Mouse (Mus musculus) heart, embryonic 13.5 days (tissue): ENCODE data around the gene Mgmt. TPM values are rescaled to one million over a fixed set of nuclear protein-coding genes. Genes with fewer than 3 reads are reported as not detected.

Experiments used
- ATAC-seq: fragments of 200-750 bp; cut with Nextera tagmentation; 2 replicates; pipeline ENCODE4 v1.8.0; 2017; ENCODE audit warnings: moderate TSS enrichment; ENCODE audit not compliant: insufficient number of reproducible peaks, low FRiP score, low TSS enrichment; ENCODE audit errors: extremely low read depth
- H3K27ac ChIP-seq: fragments of 300-500 bp; sonication (generic); replicated peaks from 2 replicates; pipeline ENCODE4 v1.5.1; 2015; ENCODE audit warnings: moderate library complexity, mild to moderate bottlenecking, inconsistent platforms
- H3K27me3 ChIP-seq: fragments of 300-500 bp; sonication (generic); replicated peaks from 2 replicates; pipeline ENCODE4 v1.6.1; 2015; ENCODE audit warnings: mild to moderate bottlenecking, inconsistent platforms
- H3K36me3 ChIP-seq: fragments of 300-500 bp; sonication (generic); 2 replicates; pipeline ENCODE4 v1.6.1; 2015; ENCODE audit warnings: mild to moderate bottlenecking, inconsistent platforms
- H3K4me1 ChIP-seq: fragments of 300-500 bp; sonication (generic); 2 replicates; pipeline ENCODE4 v1.6.1; 2015; ENCODE audit warnings: inconsistent platforms
- H3K4me2 ChIP-seq: fragments of 300-500 bp; sonication (generic); 2 replicates; pipeline ENCODE4 v1.6.1; 2015; ENCODE audit warnings: inconsistent platforms, mild to moderate bottlenecking, moderate library complexity
- H3K4me3 ChIP-seq: fragments of 300-500 bp; sonication (generic); 2 replicates; pipeline ENCODE4 v1.5.1; 2015; ENCODE audit warnings: moderate library complexity, mild to moderate bottlenecking, inconsistent platforms
- H3K9ac ChIP-seq: fragments of 300-500 bp; sonication (generic); 2 replicates; pipeline ENCODE4 v1.6.1; 2015; ENCODE audit warnings: inconsistent platforms, mild to moderate bottlenecking, moderate library complexity
- H3K9me3 ChIP-seq: fragments of 300-500 bp; sonication (generic); 2 replicates; pipeline ENCODE4 v1.6.1; 2016; ENCODE audit warnings: inconsistent platforms
- WGBS: fragments of 180-500 bp; shearing (Covaris S2); methylation state at CpG from one replicate; pipeline ENCODE4 v1.1.7; 2015; ENCODE audit warnings: mixed read lengths; 5-methylcytosine and 5-hydroxymethylcytosine counted together
- polyA plus RNA-seq: library from polyadenylated mRNA; unstranded; fragments of >200 nt; fragmentation: Nextera tagmentation; extraction: Ambion mirVana; gene quantifications from 2 replicates; pipeline ENCODE4 v1.2.1, GENCODE M21; 2015

Gene Mgmt
- polyA plus RNA-seq, 1 experiment from 2014 or later: 3.9 TPM

- H3K4me3 ChIP-seq: no peak overlapping the region
- 77% methylated on average over 2 of the region's 2 CpGs for WGBS
- H3K9me3 ChIP-seq: no peaks in the 10 kb centered on the region
- no peak overlapping the region for H3K27ac ChIP-seq
- H3K4me1 ChIP-seq: peaks cover 18% of the 10 kb centered on the region
- no peak overlapping the region for H3K4me2 ChIP-seq
- no peaks in the 10 kb centered on the region for H3K27me3 ChIP-seq
- no peak for ATAC-seq
- no peak overlapping the region for H3K9ac ChIP-seq
- H3K36me3 ChIP-seq: no peaks in the 10 kb centered on the region
Measured at GRCm38 (mm10) chr7:136942414-136942813, 48.0 kb downstream of the Mgmt start.

DNA sequence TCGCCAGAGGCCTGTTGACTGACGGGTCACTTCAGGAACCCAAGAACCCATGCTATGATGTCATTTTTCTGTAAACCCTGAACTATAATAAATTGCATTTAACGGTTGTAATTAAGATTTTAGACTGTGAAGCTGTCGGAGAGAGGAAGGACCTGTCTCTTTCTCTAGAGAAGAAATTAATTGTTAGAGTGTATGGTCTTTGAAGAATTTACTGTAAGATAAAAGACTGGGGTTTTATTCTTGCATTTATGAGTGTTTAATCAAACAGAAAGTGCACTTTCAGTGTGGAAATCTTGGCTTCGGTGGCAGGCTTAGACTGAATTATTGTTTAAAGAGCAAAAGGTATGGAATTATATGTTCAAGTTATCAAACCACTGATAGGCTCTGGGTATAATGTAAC, 49.5 kb downstream of the Mgmt start:
- H3K4me3 ChIP-seq: no peak overlapping the region
- no peaks in the 10 kb centered on the region for H3K36me3 ChIP-seq
- WGBS: 71% methylated on average over 5 of the region's 5 CpGs
- H3K9ac ChIP-seq: no peak overlapping the region
- H3K27ac ChIP-seq: no peak overlapping the region
- H3K4me2 ChIP-seq: no peak overlapping the region
- no peaks in the 10 kb centered on the region for H3K27me3 ChIP-seq
- H3K9me3 ChIP-seq: no peaks in the 10 kb centered on the region
- H3K4me1 ChIP-seq: peaks cover 18% of the 10 kb centered on the region
- ATAC-seq: no peak

GRCm38 (mm10) chr7:136945697-136946096, 51.3 kb downstream of the Mgmt start:
- Histone ChIP-seq H3K4me3 (no peak overlapping the region), H3K9ac (no peak overlapping the region), H3K4me1 (peaks cover 18% of the 10 kb centered on the region), H3K27me3 (no peaks in the 10 kb centered on the region), H3K36me3 (no peaks in the 10 kb centered on the region), H3K9me3 (no peaks in the 10 kb centered on the region), H3K27ac (peak overlapping the region; percentile 52; the same call in 1 of the 2 replicates), H3K4me2 (peak overlapping the region; percentile 46)
- ATAC-seq: no peak
- 16% methylated on average over 10 of the region's 10 CpGs for WGBS

DNA sequence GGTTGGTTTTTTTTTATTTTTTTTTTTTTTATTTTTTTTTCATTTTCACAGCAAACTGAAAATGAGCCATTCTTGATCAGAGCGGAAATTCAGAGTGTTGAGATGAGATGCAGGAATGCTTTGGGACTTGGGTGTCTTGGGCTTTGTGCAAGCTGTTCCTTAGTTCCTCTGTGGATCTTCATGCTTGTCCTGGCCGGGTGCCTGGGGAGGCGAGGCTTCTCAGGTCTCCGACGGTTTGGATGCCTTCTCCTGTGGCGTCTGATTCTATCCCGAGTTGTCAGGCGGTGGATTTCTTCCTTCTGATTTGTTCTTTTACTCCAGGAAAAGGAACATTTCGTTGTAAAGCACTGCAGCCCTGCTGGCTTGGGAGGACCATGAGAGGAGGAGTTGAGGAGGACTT, 51.7 kb downstream of the Mgmt start:
- Histone ChIP-seq H3K4me3 (no peak overlapping the region), H3K27me3 (no peaks in the 10 kb centered on the region), H3K9ac (no peak overlapping the region), H3K4me2 (peak overlapping the region; percentile 46; the same call in 1 of the 2 replicates), H3K9me3 (no peaks in the 10 kb centered on the region), H3K27ac (no peak overlapping the region; the same call in 1 of the 2 replicates), H3K4me1 (peaks cover 18% of the 10 kb centered on the region), H3K36me3 (no peaks in the 10 kb centered on the region)
- ATAC-seq: no peak
- WGBS: 56% methylated on average over 9 of the region's 9 CpGs

DNA sequence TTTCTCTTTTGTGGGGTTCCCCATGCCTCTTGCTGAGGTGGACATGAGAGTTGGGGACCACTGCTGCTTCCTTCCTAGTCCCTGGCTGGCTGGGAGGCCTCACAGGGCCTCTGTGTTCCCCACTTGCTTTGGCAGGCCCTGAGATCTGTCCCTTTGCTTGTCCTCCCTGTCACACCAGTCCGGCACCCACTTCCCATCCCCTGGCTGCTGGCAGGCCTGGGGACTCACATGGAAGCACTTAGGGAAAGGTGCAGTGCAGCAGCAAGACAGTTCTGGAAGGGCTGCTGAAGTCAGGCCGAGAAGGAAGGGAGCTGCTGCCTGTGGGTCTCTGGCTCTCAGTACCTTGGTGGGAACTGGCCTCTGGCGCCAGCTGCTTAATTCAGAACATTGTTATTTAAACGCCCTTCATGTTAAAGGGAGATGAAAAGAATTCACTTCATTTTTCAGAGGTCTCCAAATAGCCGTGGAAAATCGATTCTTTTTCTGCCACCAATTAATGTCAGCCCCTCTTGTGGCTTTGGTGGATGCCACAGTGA, 53.9 kb downstream of the Mgmt start:
- WGBS: 65% methylated on average over 6 of the region's 6 CpGs
- no peak overlapping the region for H3K27ac ChIP-seq
- no peak overlapping the region for H3K4me2 ChIP-seq
- no peak for ATAC-seq
- H3K9ac ChIP-seq: no peak overlapping the region
- H3K4me3 ChIP-seq: no peak overlapping the region
- H3K9me3 ChIP-seq: no peaks in the 10 kb centered on the region
- H3K27me3 ChIP-seq: no peaks in the 10 kb centered on the region; the same call in 1 of the 2 replicates
- H3K4me1 ChIP-seq: peaks cover 18% of the 10 kb centered on the region
- H3K36me3 ChIP-seq: no peaks in the 10 kb centered on the region

GRCm38 (mm10) chr7:136952608-136953007, 58.2 kb downstream of the Mgmt start:
- Histone ChIP-seq H3K27me3 (no peaks in the 10 kb centered on the region; the same call in 1 of the 2 replicates), H3K4me3 (no peak overlapping the region), H3K9ac (no peak overlapping the region), H3K36me3 (no peaks in the 10 kb centered on the region), H3K27ac (no peak overlapping the region), H3K4me2 (no peak overlapping the region), H3K4me1 (no peaks in the 10 kb centered on the region), H3K9me3 (no peaks in the 10 kb centered on the region)
- WGBS: 67% methylated on average over 7 of the region's 7 CpGs
- ATAC-seq: no peak

DNA sequence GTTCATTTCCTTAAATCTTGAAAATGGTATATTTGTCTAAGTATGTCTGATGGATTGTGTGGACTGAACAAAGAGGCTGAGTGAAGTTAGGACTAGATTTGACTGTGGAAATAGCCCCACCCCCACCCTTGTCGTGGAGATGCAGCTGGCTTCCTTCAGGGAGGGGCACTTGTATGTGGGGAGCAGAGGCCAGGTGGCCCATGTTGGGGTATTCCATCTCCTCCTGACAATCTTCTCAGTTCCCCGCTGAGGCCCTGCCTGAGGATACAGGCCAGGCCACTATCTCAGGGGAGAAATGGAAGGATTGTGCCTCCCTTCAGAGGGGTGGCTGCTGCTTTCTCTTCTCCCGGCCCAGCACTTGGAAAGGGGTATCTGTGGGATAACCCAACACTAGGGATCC, 58.8 kb downstream of the Mgmt start:
- no peak overlapping the region for H3K27ac ChIP-seq
- H3K9ac ChIP-seq: no peak overlapping the region
- H3K4me2 ChIP-seq: no peak overlapping the region
- 35% methylated on average over 3 of the region's 3 CpGs for WGBS
- H3K27me3 ChIP-seq: no peaks in the 10 kb centered on the region; the same call in 1 of the 2 replicates
- H3K4me1 ChIP-seq: no peaks in the 10 kb centered on the region
- ATAC-seq: no peak
- no peak overlapping the region for H3K4me3 ChIP-seq
- H3K36me3 ChIP-seq: no peaks in the 10 kb centered on the region
- H3K9me3 ChIP-seq: no peaks in the 10 kb centered on the region

DNA sequence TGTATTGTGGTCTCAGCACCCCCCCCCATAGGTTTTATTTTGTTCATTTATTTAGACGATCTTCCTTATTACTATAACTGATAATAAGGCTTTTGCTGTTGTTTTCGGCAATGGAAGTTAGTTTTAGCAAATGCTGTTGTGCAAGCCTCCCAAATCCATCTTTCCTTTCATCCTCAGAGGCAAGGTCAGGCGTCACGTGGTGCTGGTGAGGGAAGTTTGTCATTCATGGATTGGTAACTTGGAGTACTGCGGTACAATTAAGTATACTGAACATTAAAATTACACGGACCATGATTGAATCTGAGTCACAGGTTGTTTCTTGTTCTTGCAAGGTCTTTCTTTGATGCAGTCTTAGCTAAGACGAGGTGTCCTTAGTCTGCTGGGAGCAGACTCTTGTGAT, 77.9 kb downstream of the Mgmt start:
- Histone ChIP-seq H3K27me3 (no peaks in the 10 kb centered on the region), H3K9me3 (no peaks in the 10 kb centered on the region), H3K4me3 (no peak overlapping the region), H3K27ac (no peak overlapping the region), H3K4me2 (no peak overlapping the region), H3K36me3 (no peaks in the 10 kb centered on the region), H3K9ac (no peak overlapping the region), H3K4me1 (peaks cover 3% of the 10 kb centered on the region; the same call in 1 of the 2 replicates)
- whole genome bisulfite sequencing: 78% methylated on average over 7 of the region's 7 CpGs
- no peak for ATAC-seq

DNA sequence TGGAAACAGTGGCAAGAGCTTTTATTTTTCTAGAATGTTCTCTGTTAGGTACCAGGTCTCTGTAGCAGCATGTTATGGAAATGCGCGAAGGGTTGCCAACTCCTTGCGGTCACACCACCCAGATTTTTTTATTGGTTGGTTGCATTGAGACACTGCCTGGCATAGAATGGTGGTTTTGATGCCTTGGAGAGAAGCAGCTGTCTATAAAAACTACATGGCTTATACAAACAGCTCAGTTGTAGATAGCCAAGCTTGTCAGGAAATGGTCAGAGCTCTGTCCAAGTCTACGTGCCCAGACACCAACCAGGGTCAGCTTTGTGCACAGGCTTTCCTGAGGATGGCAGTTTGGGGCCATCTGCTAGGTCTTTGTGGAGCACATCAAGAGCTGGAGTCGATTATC, 80.6 kb downstream of the Mgmt start:
- ATAC-seq: no peak
- H3K27ac ChIP-seq: no peak overlapping the region
- H3K4me3 ChIP-seq: no peak overlapping the region
- no peak overlapping the region for H3K9ac ChIP-seq
- H3K4me1 ChIP-seq: no peaks in the 10 kb centered on the region
- H3K4me2 ChIP-seq: no peak overlapping the region
- no peaks in the 10 kb centered on the region for H3K27me3 ChIP-seq
- H3K36me3 ChIP-seq: no peaks in the 10 kb centered on the region
- 79% methylated on average over 5 of the region's 5 CpGs for WGBS
- no peaks in the 10 kb centered on the region for H3K9me3 ChIP-seq

DNA sequence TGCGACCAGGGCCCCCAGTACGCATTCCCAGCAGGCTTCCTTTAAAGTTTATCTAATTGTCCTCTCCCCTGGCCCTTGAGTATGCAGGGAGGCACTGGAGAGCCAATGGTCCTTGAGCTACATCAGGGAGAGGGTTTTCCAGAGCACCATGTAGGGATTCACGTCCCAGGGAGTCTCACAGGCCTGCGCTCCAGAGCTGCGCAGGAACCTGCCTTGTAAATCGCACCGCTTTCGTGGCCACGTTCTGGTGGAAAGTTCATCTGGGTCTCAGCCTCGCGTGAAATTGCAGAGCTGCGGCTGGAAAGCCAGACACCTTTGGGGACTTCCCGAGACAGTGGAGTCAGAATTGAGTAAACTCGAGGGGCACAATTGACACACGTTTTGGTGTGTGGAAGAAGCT, 103.0 kb downstream of the Mgmt start:
- WGBS: 74% methylated on average over 15 of the region's 15 CpGs
- Histone ChIP-seq H3K9ac (no peak overlapping the region), H3K9me3 (no peaks in the 10 kb centered on the region), H3K4me1 (peaks cover 10% of the 10 kb centered on the region), H3K36me3 (no peaks in the 10 kb centered on the region), H3K4me3 (no peak overlapping the region), H3K27me3 (0 out of 2 replicates have a peak, but pooled peaks cover 5% of the 10 kb centered on the region), H3K27ac (no peak overlapping the region), H3K4me2 (no peak overlapping the region)
- ATAC-seq: no peak

GRCm38 (mm10) chr7:137000703-137001102, 106.3 kb downstream of the Mgmt start:
- no peaks in the 10 kb centered on the region for H3K9me3 ChIP-seq
- no peak overlapping the region for H3K27ac ChIP-seq
- no peak overlapping the region for H3K9ac ChIP-seq
- 77% methylated on average over 11 of the region's 11 CpGs for WGBS
- H3K27me3 ChIP-seq: 0 out of 2 replicates have a peak, but pooled peaks cover 11% of the 10 kb centered on the region
- H3K36me3 ChIP-seq: no peaks in the 10 kb centered on the region
- no peak overlapping the region for H3K4me3 ChIP-seq
- ATAC-seq: no peak
- H3K4me1 ChIP-seq: peaks cover 14% of the 10 kb centered on the region
- no peak overlapping the region for H3K4me2 ChIP-seq

- H3K9me3 ChIP-seq: no peaks in the 10 kb centered on the region
- 0 out of 2 replicates have a peak, but pooled peaks cover 11% of the 10 kb centered on the region for H3K27me3 ChIP-seq
- no peaks in the 10 kb centered on the region for H3K36me3 ChIP-seq
- no peak overlapping the region for H3K27ac ChIP-seq
- peaks cover 14% of the 10 kb centered on the region for H3K4me1 ChIP-seq
- 77% methylated on average over 15 of the region's 15 CpGs for WGBS
- ATAC-seq: no peak
- no peak overlapping the region for H3K4me2 ChIP-seq
- no peak overlapping the region for H3K4me3 ChIP-seq
- no peak overlapping the region for H3K9ac ChIP-seq
Measured at GRCm38 (mm10) chr7:137001215-137001614, 106.8 kb downstream of the Mgmt start.
